Mouse (Mus musculus): Measurements from ENCODE around the gene Rbm15b. TPM values are rescaled to one million over a fixed set of nuclear protein-coding genes. Genes with fewer than 3 reads are reported as not detected.

Rbm15b gene
- polyA plus RNA-seq, 1 experiment, result 27.5 TPM

GRCm38 (mm10) chr9:106892552-106892875 is 5.3 kb upstream of the Rbm15b start:
- Histone ChIP-seq H3K27me3 (ENCODE audit: control insufficient read depth, insufficient read depth, low read length) (no peaks in the 10 kb centered on the region), H3K4me3 (ENCODE audit: control insufficient read depth, insufficient read depth, low read length) (peak overlapping the region; percentile 60), H3K36me3 (ENCODE audit: control insufficient read depth, insufficient read depth, low read length) (peaks cover 5% of the 10 kb centered on the region; the same call in 1 of the 2 replicates), H3K27ac (ENCODE audit: control insufficient read depth, insufficient read depth, low read length) (peak overlapping the region; percentile 41; the same call in 1 of the 2 replicates), H3K4me1 (replicated peaks; ENCODE audit: control insufficient read depth, insufficient read depth, low read length) (peaks cover 13% of the 10 kb centered on the region)
- DNase-seq, result no peak
- TF ChIP-seq CTCF (IDR thresholded peaks at IDR 0.05; ENCODE audit: borderline replicate concordance, control insufficient read depth, extremely low read depth, insufficient read depth, low read length, poor library complexity), result no peak
- no peak for TF ChIP-seq POLR2A (IDR thresholded peaks at IDR 0.05; ENCODE audit: control insufficient read depth, extremely low read depth, insufficient read depth, low read length, poor library complexity)
- WGBS, result 2% methylated on average over 9 of the region's 9 CpGs

GRCm38 (mm10) chr9:106891829-106892551 is 4.8 kb upstream of the Rbm15b start, which contains the start of gene Manf:
Gene Manf, minus strand, starts transcription at chr9:106891979.
- WGBS, result under 1% methylated on average over 59 of the region's 59 CpGs
- peak within 1 kb of the TSS; percentile 69 for H3K4me3 ChIP-seq (ENCODE audit: control insufficient read depth, insufficient read depth, low read length)
- peak within 1 kb of the TSS; percentile 54 for H3K27ac ChIP-seq (ENCODE audit: control insufficient read depth, insufficient read depth, low read length)
- peak; percentile 96 for DNase-seq
- no peaks in the 10 kb centered on the region for H3K27me3 ChIP-seq (ENCODE audit: control insufficient read depth, insufficient read depth, low read length)
- peaks cover 5% of the 10 kb centered on the region; the same call in 1 of the 2 replicates for H3K36me3 ChIP-seq (ENCODE audit: control insufficient read depth, insufficient read depth, low read length)
- TF ChIP-seq POLR2A (IDR thresholded peaks at IDR 0.05; ENCODE audit: control insufficient read depth, extremely low read depth, insufficient read depth, low read length, poor library complexity) (peak; percentile 99), CTCF (IDR thresholded peaks at IDR 0.05; ENCODE audit: borderline replicate concordance, control insufficient read depth, extremely low read depth, insufficient read depth, low read length, poor library complexity) (peak; percentile 64)
- peaks cover 15% of the 10 kb centered on the region for H3K4me1 ChIP-seq (replicated peaks; ENCODE audit: control insufficient read depth, insufficient read depth, low read length)

- TF ChIP-seq CTCF (IDR thresholded peaks at IDR 0.05; ENCODE audit: borderline replicate concordance, control insufficient read depth, extremely low read depth, insufficient read depth, low read length, poor library complexity) (no peak), POLR2A (IDR thresholded peaks at IDR 0.05; ENCODE audit: control insufficient read depth, extremely low read depth, insufficient read depth, low read length, poor library complexity) (no peak)
- WGBS, result 1% methylated on average over 17 of the region's 17 CpGs
- Histone ChIP-seq H3K4me3 (ENCODE audit: control insufficient read depth, insufficient read depth, low read length) (peak overlapping the region; percentile 69), H3K36me3 (ENCODE audit: control insufficient read depth, insufficient read depth, low read length) (peaks cover 5% of the 10 kb centered on the region; the same call in 1 of the 2 replicates), H3K4me1 (replicated peaks; ENCODE audit: control insufficient read depth, insufficient read depth, low read length) (peaks cover 15% of the 10 kb centered on the region), H3K27me3 (ENCODE audit: control insufficient read depth, insufficient read depth, low read length) (no peaks in the 10 kb centered on the region), H3K27ac (ENCODE audit: control insufficient read depth, insufficient read depth, low read length) (peak overlapping the region; percentile 20; the same call in 1 of the 2 replicates)
- no peak for DNase-seq
Measured at GRCm38 (mm10) chr9:106891341-106891741, 4.1 kb upstream of the Rbm15b start.

GRCm38 (mm10) chr9:106890496-106891240 is 3.4 kb upstream of the Rbm15b start:
- H3K27ac ChIP-seq (ENCODE audit: control insufficient read depth, insufficient read depth, low read length), result no peak overlapping the region
- no peak overlapping the region for H3K4me3 ChIP-seq (ENCODE audit: control insufficient read depth, insufficient read depth, low read length)
- 79% methylated on average over 8 of the region's 8 CpGs for WGBS
- no peaks in the 10 kb centered on the region for H3K27me3 ChIP-seq (ENCODE audit: control insufficient read depth, insufficient read depth, low read length)
- TF ChIP-seq POLR2A (IDR thresholded peaks at IDR 0.05; ENCODE audit: control insufficient read depth, extremely low read depth, insufficient read depth, low read length, poor library complexity) (no peak), CTCF (IDR thresholded peaks at IDR 0.05; ENCODE audit: borderline replicate concordance, control insufficient read depth, extremely low read depth, insufficient read depth, low read length, poor library complexity) (no peak)
- DNase-seq, result no peak
- peaks cover 19% of the 10 kb centered on the region for H3K4me1 ChIP-seq (replicated peaks; ENCODE audit: control insufficient read depth, insufficient read depth, low read length)
- peaks cover 5% of the 10 kb centered on the region; the same call in 1 of the 2 replicates for H3K36me3 ChIP-seq (ENCODE audit: control insufficient read depth, insufficient read depth, low read length)

GRCm38 (mm10) chr9:106889321-106889720 is 2.1 kb upstream of the Rbm15b start:
- Histone ChIP-seq H3K4me1 (replicated peaks; ENCODE audit: control insufficient read depth, insufficient read depth, low read length) (peaks cover 32% of the 10 kb centered on the region), H3K27ac (ENCODE audit: control insufficient read depth, insufficient read depth, low read length) (no peak overlapping the region), H3K27me3 (ENCODE audit: control insufficient read depth, insufficient read depth, low read length) (no peaks in the 10 kb centered on the region), H3K4me3 (ENCODE audit: control insufficient read depth, insufficient read depth, low read length) (no peak overlapping the region), H3K36me3 (ENCODE audit: control insufficient read depth, insufficient read depth, low read length) (peaks cover 5% of the 10 kb centered on the region; the same call in 1 of the 2 replicates)
- TF ChIP-seq POLR2A (IDR thresholded peaks at IDR 0.05; ENCODE audit: control insufficient read depth, extremely low read depth, insufficient read depth, low read length, poor library complexity) (no peak), CTCF (IDR thresholded peaks at IDR 0.05; ENCODE audit: borderline replicate concordance, control insufficient read depth, extremely low read depth, insufficient read depth, low read length, poor library complexity) (no peak)
- 91% methylated on average over 9 of the region's 9 CpGs for WGBS
- DNase-seq, result no peak

- Histone ChIP-seq H3K27ac (ENCODE audit: control insufficient read depth, insufficient read depth, low read length) (no peak overlapping the region), H3K36me3 (ENCODE audit: control insufficient read depth, insufficient read depth, low read length) (peaks cover 5% of the 10 kb centered on the region; the same call in 1 of the 2 replicates), H3K4me1 (replicated peaks; ENCODE audit: control insufficient read depth, insufficient read depth, low read length) (peaks cover 36% of the 10 kb centered on the region), H3K27me3 (ENCODE audit: control insufficient read depth, insufficient read depth, low read length) (no peaks in the 10 kb centered on the region), H3K4me3 (ENCODE audit: control insufficient read depth, insufficient read depth, low read length) (no peak overlapping the region)
- no peak for DNase-seq
- over 99% methylated on average over 3 of the region's 3 CpGs for WGBS
- TF ChIP-seq POLR2A (IDR thresholded peaks at IDR 0.05; ENCODE audit: control insufficient read depth, extremely low read depth, insufficient read depth, low read length, poor library complexity), result no peak
- no peak for TF ChIP-seq CTCF (IDR thresholded peaks at IDR 0.05; ENCODE audit: borderline replicate concordance, control insufficient read depth, extremely low read depth, insufficient read depth, low read length, poor library complexity)
Measured at GRCm38 (mm10) chr9:106888346-106888745, 1.1 kb upstream of the Rbm15b start.
